Mouse (Mus musculus): ENCODE measurements around the gene Atcay.

DNA sequence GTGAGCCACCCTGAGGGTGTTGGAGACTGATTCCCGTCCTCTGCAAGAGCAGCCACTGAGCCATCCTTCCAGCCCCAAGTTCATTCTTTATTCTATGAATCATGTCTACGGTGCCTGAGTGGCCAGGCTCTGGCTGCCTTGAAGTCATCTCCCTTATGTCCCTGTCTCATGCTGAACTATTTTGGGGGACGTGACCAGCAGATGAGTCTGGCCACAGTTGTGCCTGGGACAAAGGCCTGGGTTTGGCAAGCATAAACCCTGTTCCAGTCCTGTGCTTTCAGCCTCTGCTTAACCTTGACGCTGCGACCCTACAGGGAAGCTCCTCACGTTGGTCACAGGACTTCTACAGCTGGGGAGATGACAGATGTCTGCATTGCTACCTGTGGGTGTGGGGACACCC is 33.3 kb downstream of the Atcay start:
- TF ChIP-seq CTCF (conservative IDR thresholded peaks at IDR 0.05; ENCODE audit: insufficient read depth, insufficient read length, low read depth, low read length), result no peak
- TF ChIP-seq POLR2A (IDR thresholded peaks at IDR 0.05; ENCODE audit: low read depth, low read length), result no peak

Measured in kidney, adult 2 months (tissue).